Mouse (Mus musculus) heart, embryonic 15.5 days (tissue): ENCODE measurements around the gene Mfap4. TPM values are rescaled to one million over a fixed set of nuclear protein-coding genes. Genes with fewer than 3 reads are reported as not detected.

Source experiments
- ATAC-seq: fragments of 200-750 bp; cut with Nextera tagmentation; replicated peaks from 2 replicates; pipeline ENCODE4 v1.8.0; 2017; ENCODE audit warnings: low read depth, moderate TSS enrichment; ENCODE audit not compliant: insufficient number of reproducible peaks, insufficient read depth, low FRiP score
- H3K27ac ChIP-seq: fragments of 300-500 bp; sonication (generic); 2 replicates; pipeline ENCODE4 v1.5.1; 2015; ENCODE audit warnings: mild to moderate bottlenecking, inconsistent platforms
- H3K27me3 ChIP-seq: fragments of 300-500 bp; sonication (generic); 2 replicates; pipeline ENCODE4 v1.6.1; 2015; ENCODE audit warnings: inconsistent platforms
- H3K36me3 ChIP-seq: fragments of 300-500 bp; sonication (generic); 2 replicates; pipeline ENCODE4 v1.6.1; 2015; ENCODE audit warnings: mild to moderate bottlenecking, inconsistent platforms
- H3K4me1 ChIP-seq: fragments of 300-500 bp; sonication (generic); replicated peaks from 2 replicates; pipeline ENCODE4 v1.6.1; 2015; ENCODE audit warnings: inconsistent platforms
- H3K4me2 ChIP-seq: fragments of 300-500 bp; sonication (generic); 2 replicates; pipeline ENCODE4 v1.6.1; 2015; ENCODE audit warnings: inconsistent platforms, mild to moderate bottlenecking, moderate library complexity
- H3K4me3 ChIP-seq: fragments of 300-500 bp; sonication (generic); 2 replicates; pipeline ENCODE4 v1.5.1; 2015; ENCODE audit warnings: mild to moderate bottlenecking, inconsistent platforms
- H3K9ac ChIP-seq: fragments of 300-500 bp; sonication (generic); 2 replicates; pipeline ENCODE4 v1.6.1; 2015; ENCODE audit warnings: mild to moderate bottlenecking, inconsistent platforms
- H3K9me3 ChIP-seq: fragments of 300-500 bp; sonication (generic); replicated peaks from 2 replicates; pipeline ENCODE4 v1.6.1; 2016; ENCODE audit warnings: inconsistent platforms
- WGBS: fragments of 180-500 bp; shearing (Covaris S2); methylation state at CpG from one replicate; pipeline ENCODE4 v1.1.7; 2015; ENCODE audit warnings: mixed read lengths; 5-methylcytosine and 5-hydroxymethylcytosine counted together
- polyA plus RNA-seq: library from polyadenylated mRNA; unstranded; fragments of >200 nt; fragmentation: Nextera tagmentation; extraction: Ambion mirVana; gene quantifications from 2 replicates; pipeline ENCODE4 v1.2.1, GENCODE M21; 2015

The Mfap4 gene
- polyA plus RNA-seq, 1 experiment from 2014 or later: 160 TPM

DNA sequence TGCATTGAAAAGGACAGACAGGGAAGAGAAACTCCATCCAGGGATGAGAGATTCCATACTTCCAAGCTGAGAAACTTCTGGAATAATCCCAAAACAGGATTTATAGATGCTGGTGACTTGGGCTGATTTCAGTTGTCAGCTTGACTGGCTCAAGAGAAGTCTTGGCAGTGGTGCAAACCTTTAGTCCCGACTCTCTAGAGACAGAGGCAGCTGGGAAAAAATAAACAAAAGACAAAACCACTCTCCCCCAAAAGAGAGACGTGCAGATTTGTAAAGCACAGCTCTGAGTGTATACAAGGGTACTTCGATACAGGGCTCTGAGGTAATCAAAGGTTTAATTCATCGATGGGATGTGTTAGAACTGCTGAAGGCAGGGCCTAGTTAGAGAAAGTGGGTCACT, 19.8 kb upstream of the Mfap4 start:
- Histone ChIP-seq H3K4me3 (no peak overlapping the region), H3K4me2 (no peak overlapping the region), H3K27ac (no peak overlapping the region), H3K36me3 (no peaks in the 10 kb centered on the region), H3K27me3 (no peaks in the 10 kb centered on the region), H3K9me3 (no peaks in the 10 kb centered on the region), H3K4me1 (no peaks in the 10 kb centered on the region), H3K9ac (no peak overlapping the region)
- no peak for ATAC-seq
- WGBS: 47% methylated on average over 4 of the region's 4 CpGs

- Histone ChIP-seq H3K36me3 (no peaks in the 10 kb centered on the region), H3K4me3 (no peak overlapping the region), H3K27me3 (no peaks in the 10 kb centered on the region), H3K27ac (no peak overlapping the region), H3K4me2 (no peak overlapping the region), H3K9me3 (no peaks in the 10 kb centered on the region), H3K4me1 (no peaks in the 10 kb centered on the region), H3K9ac (no peak overlapping the region)
- ATAC-seq: 0 out of 2 replicates have a peak, but pooled peaks have one; percentile 14
- WGBS: 74% methylated on average over 4 of the region's 4 CpGs
Observed at GRCm38 (mm10) chr11:61468534-61468933, 16.7 kb upstream of the Mfap4 start.

DNA sequence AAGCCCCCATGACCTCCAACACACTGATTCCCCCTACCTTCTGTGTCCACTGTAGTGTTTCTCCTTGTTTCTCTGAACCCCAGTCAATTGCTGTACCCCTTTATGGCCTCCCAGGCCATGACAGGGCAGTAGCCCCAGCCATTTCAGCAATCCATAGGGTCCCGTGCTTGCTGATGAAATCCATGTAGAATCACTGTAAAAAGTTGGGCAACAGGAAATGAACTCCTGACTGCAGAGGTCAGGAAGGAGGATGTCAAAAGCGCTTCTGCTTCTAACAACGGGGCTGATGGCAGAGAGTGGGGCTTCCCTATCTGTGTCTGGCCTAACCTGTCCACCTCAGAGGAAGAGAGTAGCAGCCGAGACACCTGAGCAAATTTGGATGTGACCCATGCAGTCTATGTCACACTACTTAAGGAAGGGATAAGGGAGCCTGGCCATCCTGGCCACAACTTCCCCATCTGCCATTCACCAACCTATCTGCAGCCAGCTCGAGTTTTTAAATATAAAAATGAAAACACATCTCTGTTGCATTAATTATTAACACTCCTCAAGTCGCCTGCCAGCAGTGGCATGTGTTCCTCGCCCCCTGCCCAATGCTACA, 15.8 kb upstream of the Mfap4 start:
- H3K27me3 ChIP-seq: no peaks in the 10 kb centered on the region
- ATAC-seq: no peak
- H3K4me2 ChIP-seq: no peak overlapping the region
- H3K27ac ChIP-seq: no peak overlapping the region
- no peaks in the 10 kb centered on the region for H3K9me3 ChIP-seq
- 56% methylated on average over 7 of the region's 7 CpGs for WGBS
- H3K4me3 ChIP-seq: no peak overlapping the region
- no peaks in the 10 kb centered on the region for H3K4me1 ChIP-seq
- H3K36me3 ChIP-seq: no peaks in the 10 kb centered on the region
- no peak overlapping the region for H3K9ac ChIP-seq

GRCm38 (mm10) chr11:61470880-61471279, 14.4 kb upstream of the Mfap4 start:
- no peak for ATAC-seq
- no peak overlapping the region for H3K9ac ChIP-seq
- H3K36me3 ChIP-seq: no peaks in the 10 kb centered on the region
- no peaks in the 10 kb centered on the region for H3K27me3 ChIP-seq
- H3K4me3 ChIP-seq: no peak overlapping the region
- H3K4me2 ChIP-seq: no peak overlapping the region
- H3K27ac ChIP-seq: no peak overlapping the region
- no peaks in the 10 kb centered on the region for H3K4me1 ChIP-seq
- H3K9me3 ChIP-seq: no peaks in the 10 kb centered on the region

DNA sequence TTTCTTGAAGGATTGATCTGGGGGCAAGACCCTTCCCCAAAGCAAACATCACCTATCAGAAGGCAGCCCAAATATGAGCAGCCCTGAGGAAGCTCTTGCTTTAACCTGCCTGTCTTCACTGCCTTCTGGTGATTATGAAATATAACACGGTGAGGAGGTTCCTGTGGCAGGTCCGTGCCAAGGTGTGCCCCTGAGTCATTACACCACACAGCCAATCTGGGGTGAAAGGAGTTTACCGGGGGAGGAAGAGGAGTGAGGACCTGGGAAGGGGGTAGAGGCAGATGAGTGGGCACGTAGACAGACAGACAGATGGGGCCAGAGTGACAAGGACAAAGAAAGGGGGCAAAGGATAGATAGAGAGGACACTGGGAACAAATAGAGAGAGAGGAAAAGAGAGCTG, 11.6 kb upstream of the Mfap4 start:
- Histone ChIP-seq H3K27me3 (no peaks in the 10 kb centered on the region; the same call in 1 of the 2 replicates), H3K9me3 (no peaks in the 10 kb centered on the region), H3K4me1 (no peaks in the 10 kb centered on the region), H3K27ac (no peak overlapping the region), H3K36me3 (no peaks in the 10 kb centered on the region), H3K4me2 (no peak overlapping the region), H3K9ac (no peak overlapping the region), H3K4me3 (no peak overlapping the region)
- WGBS: 62% methylated on average over 4 of the region's 4 CpGs
- ATAC-seq: no peak

- H3K4me2 ChIP-seq: 0 out of 2 replicates have a peak overlapping the region, but pooled peaks have one; percentile 0
- H3K4me1 ChIP-seq: no peaks in the 10 kb centered on the region; the same call in 1 of the 2 replicates
- H3K4me3 ChIP-seq: no peak overlapping the region
- H3K27me3 ChIP-seq: no peaks in the 10 kb centered on the region; the same call in 1 of the 2 replicates
- no peak for ATAC-seq
- H3K9ac ChIP-seq: no peak overlapping the region
- no peaks in the 10 kb centered on the region for H3K36me3 ChIP-seq
- WGBS: 60% methylated on average over 12 of the region's 12 CpGs
- H3K27ac ChIP-seq: no peak overlapping the region
- H3K9me3 ChIP-seq: no peaks in the 10 kb centered on the region
Observed at GRCm38 (mm10) chr11:61476786-61477382, 8.3 kb upstream of the Mfap4 start.

DNA sequence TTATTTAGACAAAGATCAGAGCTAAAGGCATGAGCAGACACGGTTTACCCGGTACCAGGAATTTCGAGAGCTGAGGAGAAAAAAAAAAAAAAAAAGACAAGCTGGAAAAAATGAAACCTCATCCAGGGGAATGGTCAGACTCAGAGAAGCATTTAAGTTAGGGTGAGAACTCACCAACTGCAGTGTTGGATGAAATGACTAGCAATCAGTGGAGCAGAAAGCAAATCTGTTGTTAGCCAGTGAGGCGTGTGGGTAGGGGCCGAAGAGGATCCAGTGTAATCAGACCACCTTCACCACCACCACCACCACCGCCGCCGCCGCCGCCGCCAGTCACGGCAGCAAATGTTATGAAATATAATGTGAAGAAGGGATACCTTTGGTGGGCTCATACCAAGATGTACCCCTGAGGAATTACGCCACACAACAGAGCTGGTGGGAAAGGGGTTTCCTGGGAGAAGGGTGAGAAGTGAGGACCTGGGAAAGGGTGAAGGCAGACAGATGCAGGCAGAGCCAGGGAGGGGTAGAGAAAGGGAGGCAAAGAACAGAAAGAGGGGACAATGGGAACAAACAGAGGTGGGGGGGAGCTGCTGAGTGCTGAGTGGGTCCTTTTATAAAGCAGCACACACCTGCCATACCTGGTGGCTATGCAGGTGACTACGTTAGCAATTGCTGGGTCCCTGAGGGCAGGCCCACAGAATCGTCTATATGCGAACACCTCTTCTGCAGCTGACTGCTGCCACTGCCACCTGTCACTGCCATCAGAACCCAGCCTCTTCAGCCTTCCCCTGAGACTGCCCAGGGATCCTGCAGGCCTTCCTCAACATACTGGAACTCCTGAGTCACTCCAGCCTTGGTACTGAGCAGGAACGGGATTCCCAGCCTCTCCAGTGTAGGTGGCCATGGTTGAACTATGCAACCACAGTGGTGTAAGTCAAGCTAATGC, 7.4 kb upstream of the Mfap4 start:
- Histone ChIP-seq H3K4me1 (no peaks in the 10 kb centered on the region; the same call in 1 of the 2 replicates), H3K9ac (no peak overlapping the region), H3K9me3 (no peaks in the 10 kb centered on the region), H3K27ac (no peak overlapping the region), H3K4me2 (no peak overlapping the region), H3K36me3 (no peaks in the 10 kb centered on the region), H3K4me3 (no peak overlapping the region), H3K27me3 (no peaks in the 10 kb centered on the region; the same call in 1 of the 2 replicates)
- WGBS: 69% methylated on average over 17 of the region's 17 CpGs
- ATAC-seq: no peak

GRCm38 (mm10) chr11:61478788-61479187, 6.4 kb upstream of the Mfap4 start:
- no peaks in the 10 kb centered on the region for H3K36me3 ChIP-seq
- WGBS: 83% methylated on average over 4 of the region's 4 CpGs
- H3K9me3 ChIP-seq: no peaks in the 10 kb centered on the region
- H3K4me2 ChIP-seq: no peak overlapping the region
- no peak for ATAC-seq
- no peaks in the 10 kb centered on the region; the same call in 1 of the 2 replicates for H3K27me3 ChIP-seq
- no peak overlapping the region for H3K4me3 ChIP-seq
- H3K9ac ChIP-seq: no peak overlapping the region
- H3K4me1 ChIP-seq: no peaks in the 10 kb centered on the region; the same call in 1 of the 2 replicates
- no peak overlapping the region for H3K27ac ChIP-seq

DNA sequence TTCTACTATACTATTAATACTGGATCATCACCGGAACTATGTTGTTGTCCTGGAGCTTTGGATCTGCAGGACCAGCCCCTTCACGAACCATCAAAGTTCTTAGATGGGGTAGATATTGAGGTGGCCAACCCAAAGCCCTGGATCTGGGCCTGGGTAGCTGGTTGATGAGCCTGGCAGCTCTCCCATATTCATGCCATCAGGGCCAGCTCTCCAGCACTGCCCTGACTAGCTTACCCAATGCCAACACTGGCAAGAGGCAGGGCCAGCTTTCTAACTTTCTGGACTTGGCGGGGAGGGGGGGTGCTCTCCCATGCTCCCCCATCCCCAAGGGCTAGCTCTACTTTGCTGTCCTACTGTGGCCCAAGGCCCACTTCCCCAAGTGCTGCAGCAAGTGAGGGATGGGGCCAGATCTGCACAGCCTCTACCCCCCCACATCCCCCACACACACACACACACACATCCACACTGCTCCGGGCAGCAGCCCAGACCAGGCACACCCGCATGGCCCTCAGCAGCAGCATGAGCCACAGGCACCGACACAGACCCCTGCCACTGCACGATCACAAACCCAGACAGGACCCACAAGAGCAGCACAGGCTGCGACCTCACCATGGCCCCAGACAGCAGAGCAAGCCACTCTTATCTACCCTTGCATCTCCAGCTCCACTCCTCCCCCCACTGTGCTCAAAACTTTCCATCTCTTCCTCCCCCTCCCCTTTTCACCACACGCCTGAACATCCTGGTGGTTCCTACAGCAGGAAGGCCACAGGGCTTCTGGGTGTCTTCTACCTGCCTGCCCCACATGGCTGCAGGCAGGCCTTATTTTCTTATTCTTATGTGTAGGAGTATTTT, 3.8 kb upstream of the Mfap4 start:
- Histone ChIP-seq H3K36me3 (no peaks in the 10 kb centered on the region), H3K27me3 (no peaks in the 10 kb centered on the region; the same call in 1 of the 2 replicates), H3K4me3 (no peak overlapping the region), H3K27ac (no peak overlapping the region), H3K9ac (no peak overlapping the region), H3K9me3 (no peaks in the 10 kb centered on the region), H3K4me2 (no peak overlapping the region), H3K4me1 (peaks cover 18% of the 10 kb centered on the region)
- ATAC-seq: no peak
- WGBS: 54% methylated on average over 9 of the region's 9 CpGs

DNA sequence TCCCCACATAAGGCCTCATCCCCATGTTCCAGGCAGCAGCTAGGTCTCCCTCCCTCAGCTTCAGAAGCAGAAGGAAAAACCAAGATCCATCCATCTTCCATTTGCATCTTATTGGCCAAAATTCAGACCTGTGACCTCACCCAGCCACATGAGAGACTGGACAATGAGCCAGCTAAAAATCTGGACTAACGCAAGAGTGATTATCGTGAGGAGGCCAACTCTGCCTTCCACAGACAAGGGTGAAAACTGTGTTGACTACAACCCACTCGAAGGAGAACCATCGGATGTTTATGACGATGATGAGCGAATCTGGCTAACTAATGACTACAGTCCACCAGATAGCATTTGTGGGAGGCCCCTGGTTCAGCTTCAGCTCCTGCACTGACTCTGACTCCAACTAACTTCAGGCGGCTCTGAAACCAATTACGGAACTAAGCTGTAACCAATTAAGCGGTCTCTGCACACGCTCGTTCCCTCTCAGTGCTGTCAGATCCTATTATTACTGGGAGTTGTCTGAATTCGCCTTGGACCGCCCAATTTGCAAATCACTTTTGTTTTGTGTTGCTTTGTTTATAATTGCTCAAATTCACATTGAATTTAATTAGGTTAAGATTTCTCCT, 1.9 kb upstream of the Mfap4 start:
- Histone ChIP-seq H3K27ac (0 out of 2 replicates have a peak overlapping the region, but pooled peaks have one; percentile 14), H3K36me3 (peaks cover 4% of the 10 kb centered on the region), H3K9me3 (no peaks in the 10 kb centered on the region), H3K4me2 (no peak overlapping the region), H3K9ac (no peak overlapping the region), H3K27me3 (no peaks in the 10 kb centered on the region), H3K4me3 (no peak overlapping the region), H3K4me1 (peaks cover 34% of the 10 kb centered on the region)
- no peak for ATAC-seq
- 88% methylated on average over 13 of the region's 13 CpGs for WGBS
